Mouse (Mus musculus): ENCODE measurements around the gene Hmcn1.

DNA sequence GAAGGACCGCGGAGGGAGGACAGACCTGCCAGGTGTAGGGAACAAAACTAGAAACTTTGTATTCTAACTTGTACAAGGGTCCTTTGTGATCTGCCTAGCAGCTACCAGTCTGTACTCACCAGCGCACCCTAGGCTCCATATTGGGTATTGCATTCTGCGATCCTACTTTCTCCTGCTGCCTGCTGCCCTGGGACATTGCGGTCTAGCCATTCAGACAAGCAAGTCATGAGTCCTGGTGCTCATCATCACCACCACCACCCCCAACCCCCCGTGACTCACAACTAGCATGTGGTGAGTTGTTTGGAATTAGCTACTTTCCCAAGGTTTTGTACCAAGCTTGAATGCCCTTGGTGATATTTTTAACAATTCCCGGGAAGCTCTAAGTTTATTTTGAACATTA is 17.8 kb upstream of the Hmcn1 start:
- no peak for TF ChIP-seq POLR2A (IDR thresholded peaks at IDR 0.05; ENCODE audit: extremely low read depth, insufficient read depth, low read length)
- peak; percentile 75 for TF ChIP-seq CTCF (IDR thresholded peaks at IDR 0.05; ENCODE audit: extremely low read depth, insufficient read depth, low read length)

Data from cortical plate, adult 2 months (tissue).